Mouse (Mus musculus) adrenal gland, adult 2 months (tissue): ENCODE data around the gene Atp5g3. TPM values are rescaled to one million over a fixed set of nuclear protein-coding genes. Genes with fewer than 3 reads are reported as not detected.
"Not testable (repeated sequence)": the region's sequence is repeated elsewhere in the genome, so short reads cannot be mapped to it uniquely, and the experiment has no call there.

ENCODE experiments used
- DNase-seq: peaks from one replicate; pipeline ENCODE4 v3.0.0; 2021
- polyA plus RNA-seq: library from polyadenylated mRNA; depleted of rRNA; stranded (reverse); fragments of >200 nt; gene quantifications from 2 replicates; pipeline ENCODE4 v1.2.3, GENCODE M21; 2012; rRNA removed
- total RNA-seq, 2 experiments: library from RNA; stranded (reverse); gene quantifications; 2 replicates each; pipeline ENCODE4 v1.2.3; 2021

Gene Atp5g3
- total and polyA plus RNA-seq, 3 experiments, result 410 to 604 (median 595) TPM

DNA sequence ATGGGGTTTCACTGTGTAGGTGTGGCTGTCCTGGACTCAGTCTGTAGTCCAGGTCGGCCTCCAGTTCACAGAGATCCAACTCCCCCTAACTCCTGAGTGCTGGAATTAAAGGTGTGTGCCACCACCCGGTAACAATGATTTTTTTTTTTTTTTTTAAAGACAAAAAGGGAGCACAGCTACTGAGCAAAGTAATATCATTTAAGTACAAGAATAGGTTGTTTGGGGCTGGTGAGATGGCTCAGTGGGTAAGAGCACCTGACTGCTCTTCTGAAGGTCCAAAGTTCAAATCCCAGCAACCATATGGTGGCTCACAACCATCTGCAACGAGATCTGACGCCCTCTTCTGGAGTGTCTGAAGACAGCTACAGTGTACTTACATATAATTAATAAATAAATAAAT is 14.2 kb downstream of the Atp5g3 start:
- not testable (repeated sequence) for DNase-seq

DNA sequence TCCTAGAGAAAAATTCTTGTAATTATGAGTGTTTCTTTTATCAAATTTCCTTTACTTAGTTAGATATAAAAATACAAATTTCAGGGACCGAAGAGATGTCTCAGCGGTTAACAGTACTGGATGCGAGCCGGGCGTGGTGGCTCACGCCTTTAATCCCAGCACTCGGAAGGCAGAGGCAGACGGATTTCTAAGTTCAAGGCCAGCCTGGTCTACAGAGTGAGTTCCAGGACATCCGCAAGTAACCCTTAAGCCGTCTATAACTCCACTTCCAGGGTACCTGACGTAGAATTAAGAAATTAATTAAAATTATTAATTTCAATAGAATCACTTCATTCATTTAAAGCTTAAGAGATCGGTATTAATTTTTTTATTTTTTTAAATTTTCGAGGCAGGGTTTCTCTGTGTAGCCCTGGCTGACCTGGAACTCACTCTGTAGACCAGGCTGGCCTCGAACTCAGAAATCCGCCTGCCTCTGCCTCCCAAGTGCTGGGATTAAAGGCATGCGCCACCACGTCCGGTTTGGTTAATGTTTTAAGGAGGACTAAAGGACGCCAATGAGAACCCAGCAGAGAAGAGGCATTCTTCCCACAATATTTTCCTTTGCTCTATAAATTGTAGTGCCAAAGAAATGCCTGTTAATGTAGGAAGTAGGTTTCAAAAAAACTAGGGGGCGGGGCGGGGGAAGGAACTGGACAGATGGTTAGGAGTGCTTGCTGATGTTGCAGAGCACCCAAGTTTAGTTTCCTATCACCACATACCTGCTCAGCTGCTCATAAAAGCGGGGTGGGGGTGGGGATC is 17.5 kb downstream of the Atp5g3 start:
- no peak for DNase-seq

GRCm38 (mm10) chr2:73892464-73893296 is 18.4 kb downstream of the Atp5g3 start, which contains the start of gene Atf2:
TSS of gene Atf2 (minus strand) at chr2:73892639.
- peak; percentile 99 for DNase-seq

GRCm38 (mm10) chr2:73891701-73892463 is 19.2 kb downstream of the Atp5g3 start:
- no peak for DNase-seq

GRCm38 (mm10) chr2:73885997-73886396 is 25.1 kb downstream of the Atp5g3 start:
- no peak for DNase-seq

DNA sequence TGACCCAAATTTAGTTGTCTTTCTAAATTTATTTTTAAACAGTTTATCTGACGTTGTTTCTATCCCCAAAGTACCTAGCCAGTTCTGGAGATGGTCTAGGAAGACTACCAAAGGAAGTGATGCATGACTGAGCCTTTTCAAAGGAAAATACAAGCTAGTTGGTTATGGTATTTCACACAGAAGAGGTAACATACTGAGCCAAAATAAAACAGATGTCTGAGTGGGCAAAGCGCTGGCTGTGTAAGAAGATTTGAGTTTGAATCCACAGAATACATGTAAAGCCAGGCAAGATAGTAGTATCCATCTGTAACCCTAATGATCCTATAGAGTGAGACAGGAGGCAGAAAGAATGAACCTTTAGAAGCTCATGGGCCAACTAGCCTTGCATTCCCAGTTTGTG is 33.2 kb downstream of the Atp5g3 start:
- no peak for DNase-seq

DNA sequence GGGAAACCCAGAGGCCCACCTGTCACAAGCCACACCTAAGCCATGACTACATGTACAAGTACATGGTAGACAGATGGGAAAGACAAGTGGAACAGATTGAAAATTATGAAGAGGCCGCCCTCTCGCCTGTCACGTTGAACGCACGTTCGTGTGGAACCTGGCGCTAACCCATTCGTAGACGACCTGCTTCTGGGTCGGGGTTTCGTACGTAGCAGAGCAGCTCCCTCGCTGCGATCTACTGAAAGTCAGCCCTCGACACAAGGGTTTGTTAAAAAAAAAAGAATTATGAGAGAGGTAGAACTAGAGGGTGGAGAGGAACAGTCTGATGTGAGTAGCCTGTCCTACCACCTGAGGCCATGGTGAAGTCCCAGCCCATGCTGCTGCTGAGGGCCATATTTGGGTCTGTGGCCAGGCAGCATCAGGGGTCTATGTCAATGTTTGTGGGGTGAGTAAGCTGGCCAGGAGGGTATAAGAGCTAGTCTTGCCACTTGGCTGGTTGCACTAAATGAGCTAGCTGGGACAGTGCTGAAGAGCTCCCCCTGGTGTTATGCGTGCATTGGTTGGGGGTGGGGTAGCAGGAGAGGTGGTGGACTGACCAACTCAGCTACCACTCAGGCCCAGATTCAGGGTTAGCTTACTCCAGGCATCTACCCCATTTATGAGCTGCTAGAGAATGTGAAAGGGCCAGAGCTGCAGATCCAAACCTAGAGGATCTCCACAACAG is 43.2 kb downstream of the Atp5g3 start:
- peak; percentile 49 for DNase-seq

GRCm38 (mm10) chr2:73860046-73860624 is 51.0 kb downstream of the Atp5g3 start:
- peak; percentile 41 for DNase-seq

Other genes starting within 250 kb of the Atp5g3 start
- gene Chn1, start 136.0 kb downstream of the Atp5g3 start, total RNA-seq, result 10 to 100 TPM; 13.2 to 14.1 TPM
- gene Chn1, start 136.0 kb downstream of the Atp5g3 start, polyA plus RNA-seq, result 5.1 and 6.9 TPM in 2 replicates
- gene Atf2, start 18.7 kb downstream of the Atp5g3 start, total RNA-seq, result 10 to 100 TPM; 73.3 to 94.2 TPM
- gene Atf2, start 18.7 kb downstream of the Atp5g3 start, polyA plus RNA-seq, result 5.0 and 7.7 TPM in 2 replicates